Mouse (Mus musculus) C2C12 (cell line): ENCODE measurements around the gene Pias1. TPM values are rescaled to one million over a fixed set of nuclear protein-coding genes. Genes with fewer than 3 reads are reported as not detected.

Experiments used
- H3K27me3 ChIP-seq: one replicate; pipeline ENCODE4 v1.6.1; 2011; ENCODE audit not compliant: control insufficient read depth, insufficient read depth, insufficient read length
- H3K36me3 ChIP-seq: one replicate; pipeline ENCODE4 v1.6.1; 2011; ENCODE audit not compliant: control insufficient read depth, insufficient read depth
- H3K4me3 ChIP-seq: one replicate; pipeline ENCODE4 v1.5.1; 2011; ENCODE audit warnings: mild to moderate bottlenecking, control low read depth; ENCODE audit not compliant: poor library complexity, insufficient read depth, severe bottlenecking
- H3K79me2 ChIP-seq: one replicate; pipeline ENCODE4 v1.6.1; 2011; ENCODE audit not compliant: control insufficient read depth, insufficient read depth
- H3K79me3 ChIP-seq: one replicate; pipeline ENCODE4 v1.6.1; 2011; ENCODE audit warnings: low read depth, control low read depth
- H3ac ChIP-seq: one replicate; pipeline ENCODE3; 2011; ENCODE audit warnings: low read depth; ENCODE audit not compliant: control insufficient read depth, insufficient read length
- CEBPB ChIP-seq: IDR thresholded peaks from one replicate; pipeline ENCODE4 v1.6.1; 2011; ENCODE audit warnings: low read depth, mild to moderate bottlenecking, control low read depth, moderate library complexity
- CTCF ChIP-seq: IDR thresholded peaks from one replicate; pipeline ENCODE4 v1.5.1; 2011; ENCODE audit not compliant: control insufficient read depth, insufficient read depth, insufficient read length
- FOSL1 ChIP-seq: IDR thresholded peaks from one replicate; pipeline ENCODE4 v1.8.0; 2011; ENCODE audit warnings: mild to moderate bottlenecking, low read length; ENCODE audit not compliant: poor library complexity, insufficient read depth, severe bottlenecking
- MAX ChIP-seq: IDR thresholded peaks from one replicate; pipeline ENCODE4 v1.6.1; 2011; ENCODE audit warnings: mild to moderate bottlenecking, control low read depth
- MYOD1 ChIP-seq: IDR thresholded peaks from one replicate; pipeline ENCODE4 v1.6.1; 2011; ENCODE audit warnings: low read depth; ENCODE audit not compliant: control insufficient read depth, insufficient read length
- MYOG ChIP-seq: IDR thresholded peaks from one replicate; pipeline ENCODE4 v1.6.1; 2011; ENCODE audit not compliant: control insufficient read depth, insufficient read length; ENCODE audit errors: extremely low read depth
- USF1 ChIP-seq: IDR thresholded peaks from one replicate; pipeline ENCODE4 v1.6.1; 2011; ENCODE audit warnings: low read depth, mild to moderate bottlenecking, control low read depth, moderate library complexity
- polyA plus RNA-seq: library from polyadenylated mRNA; unstranded; fragments of >200 nt; fragmentation: generic; extraction: Trizol; gene quantifications from one replicate; pipeline ENCODE4 v1.2.1, GENCODE M21; 2012; ENCODE audit warnings: missing spikeins

Gene Pias1
- polyA plus RNA-seq, 1 experiment: 5.2 TPM

DNA sequence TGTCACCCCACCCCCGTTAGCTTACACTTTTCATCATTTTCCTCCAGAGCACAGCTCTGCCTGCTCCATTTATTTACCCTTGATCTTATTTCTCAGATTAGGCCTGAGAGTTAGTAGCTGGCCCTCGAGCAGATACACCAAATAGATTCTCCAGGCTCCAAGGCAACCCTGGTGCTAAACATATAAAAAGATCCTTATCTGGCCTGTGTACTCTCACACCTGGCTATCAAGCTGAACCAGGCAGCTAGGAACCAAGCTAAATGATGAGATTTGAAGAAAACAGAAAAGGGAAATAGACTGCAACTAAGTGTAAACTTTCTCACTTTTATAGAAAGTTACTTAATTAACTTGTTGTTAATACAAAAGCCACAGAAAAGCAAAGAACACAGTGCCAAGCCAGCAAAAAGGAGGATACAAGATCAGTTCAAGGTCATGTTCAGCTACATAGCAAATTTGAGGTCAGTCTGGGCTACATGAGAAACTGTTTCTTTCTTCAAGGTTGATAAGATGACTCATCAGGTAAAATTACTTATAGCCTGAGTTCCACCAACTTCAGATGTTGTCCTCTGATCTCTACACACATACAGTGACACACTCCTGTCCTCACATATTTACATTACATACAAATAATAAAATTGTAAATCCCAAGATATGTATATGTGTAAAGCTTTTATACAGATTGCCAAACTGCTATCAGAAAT lies 52.9 kb downstream of the Pias1 start:
- no peak for TF ChIP-seq MAX
- no peak for TF ChIP-seq CTCF
- no peak for TF ChIP-seq MYOD1
- TF ChIP-seq FOSL1: no peak
- no peak for TF ChIP-seq CEBPB
- no peak for TF ChIP-seq USF1
- no peak for TF ChIP-seq MYOG
- no peak overlapping the region for H3ac ChIP-seq
- peaks cover 18% of the 10 kb centered on the region for H3K79me3 ChIP-seq
- H3K27me3 ChIP-seq: no peaks in the 10 kb centered on the region
- H3K36me3 ChIP-seq: no peaks in the 10 kb centered on the region
- peaks cover 55% of the 10 kb centered on the region for H3K79me2 ChIP-seq
- no peak overlapping the region for H3K4me3 ChIP-seq

GRCm38 (mm10) chr9:62932575-62933339 lies 55.0 kb downstream of the Pias1 start:
- Histone ChIP-seq H3K36me3 (no peaks in the 10 kb centered on the region), H3K27me3 (no peaks in the 10 kb centered on the region), H3K79me2 (peaks cover 53% of the 10 kb centered on the region), H3K79me3 (peaks cover 24% of the 10 kb centered on the region), H3K4me3 (no peak overlapping the region), H3ac (no peak overlapping the region)
- TF ChIP-seq FOSL1 (no peak), CTCF (no peak), MYOG (no peak)

- TF ChIP-seq MAX (no peak), FOSL1 (no peak)
- H3K79me3 ChIP-seq: peaks cover 11% of the 10 kb centered on the region
- peaks cover 4% of the 10 kb centered on the region for H3K36me3 ChIP-seq
- H3ac ChIP-seq: no peak overlapping the region
- H3K27me3 ChIP-seq: no peaks in the 10 kb centered on the region
- no peak overlapping the region for H3K4me3 ChIP-seq
- H3K79me2 ChIP-seq: peaks cover 27% of the 10 kb centered on the region
These were observed 62.7 kb downstream of the Pias1 start for GRCm38 (mm10) chr9:62924886-62925610.

DNA sequence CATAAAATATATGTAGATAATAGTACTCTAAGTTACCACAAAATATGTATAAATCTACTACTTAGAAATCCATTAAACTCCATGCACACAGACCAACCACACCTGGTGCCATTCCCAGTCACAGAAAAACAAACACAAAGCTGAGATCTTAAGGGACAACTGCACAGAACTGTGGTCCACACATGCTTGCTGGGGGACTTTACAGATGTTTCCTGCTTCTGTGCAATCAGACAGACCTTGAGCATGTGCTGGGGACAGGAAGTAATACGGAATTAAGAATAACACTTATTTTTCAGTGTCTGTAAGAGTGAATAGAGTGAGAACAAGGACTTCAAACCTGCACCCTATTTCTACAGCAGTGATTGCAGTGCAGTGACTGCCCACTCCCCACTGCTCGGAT lies 66.8 kb downstream of the Pias1 start:
- no peak overlapping the region for H3K4me3 ChIP-seq
- no peaks in the 10 kb centered on the region for H3K79me3 ChIP-seq
- H3K36me3 ChIP-seq: peaks cover 18% of the 10 kb centered on the region
- no peak overlapping the region for H3ac ChIP-seq
- TF ChIP-seq MAX: no peak
- no peak for TF ChIP-seq FOSL1
- TF ChIP-seq MYOG: no peak
- no peak for TF ChIP-seq CTCF
- no peak for TF ChIP-seq MYOD1
- TF ChIP-seq USF1: no peak
- TF ChIP-seq CEBPB: no peak
- peaks cover 3% of the 10 kb centered on the region for H3K79me2 ChIP-seq
- no peaks in the 10 kb centered on the region for H3K27me3 ChIP-seq

GRCm38 (mm10) chr9:62917059-62917458 lies 70.7 kb downstream of the Pias1 start:
- Histone ChIP-seq H3K79me3 (no peaks in the 10 kb centered on the region), H3K4me3 (no peak overlapping the region), H3K36me3 (peaks cover 22% of the 10 kb centered on the region), H3K27me3 (no peaks in the 10 kb centered on the region), H3K79me2 (no peaks in the 10 kb centered on the region), H3ac (no peak overlapping the region)
- no peak for TF ChIP-seq USF1
- no peak for TF ChIP-seq CEBPB
- TF ChIP-seq MAX: no peak
- no peak for TF ChIP-seq FOSL1
- no peak for TF ChIP-seq MYOD1
- no peak for TF ChIP-seq CTCF
- TF ChIP-seq MYOG: no peak
